ENCODE assay signal across 21 mouse cellular contexts in the genomic region with DNA sequence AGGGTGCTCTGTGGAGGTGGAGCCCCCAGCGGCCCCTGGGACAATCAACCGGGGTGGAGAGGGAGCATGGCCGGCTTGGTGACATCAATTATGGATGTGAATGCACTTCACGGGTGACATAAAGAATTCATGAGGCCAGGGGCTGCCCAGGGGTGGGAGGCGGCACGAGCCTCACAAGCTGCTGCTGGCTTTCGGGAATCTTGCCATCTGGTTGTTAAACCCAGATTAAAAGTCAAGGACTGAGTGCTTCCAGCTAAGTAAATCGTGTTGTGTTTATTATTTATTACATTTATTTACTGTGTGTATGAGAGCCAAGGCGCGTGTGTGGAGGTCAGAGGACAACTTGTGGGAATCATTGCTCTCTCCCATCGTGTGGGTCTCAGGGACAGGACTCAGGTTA. TPM values are rescaled to one million over a fixed set of nuclear protein-coding genes. Genes with fewer than 3 reads are reported as not detected.
DNase-seq lines count a peak whose midpoint lies in the region; ATAC-seq and TF ChIP-seq lines count a peak whose summit lies in the region.
"Had no signal": no experiment of that assay in that cellular context is flagged by ENCODE, and none has a peak within 500 bp of the region (broad histone marks: within the 10 kb centered on the region; RNA-seq: fewer than 3 reads in every experiment).

No protein-coding gene starts in this region.

- TF ChIP-seq CTCF in liver, adult 2 months (IDR thresholded peaks at IDR 0.05; ENCODE audit: low read depth, low read length): no peak

- peak overlapping the region; percentile 5; the same call in 1 of the 2 replicates for H3K4me3 ChIP-seq in liver, adult 2 months (ENCODE audit: insufficient read depth, low read depth, low read length)
- no peak overlapping the region for H3K4me3 ChIP-seq in liver, embryonic 12.5 days
- no peak overlapping the region for H3K4me3 ChIP-seq in hindbrain, embryonic 12.5 days
- H3K4me3 ChIP-seq in hindbrain, embryonic 16.5 days (ENCODE audit: low read length): no peak overlapping the region
- no peak overlapping the region for H3K4me3 ChIP-seq in neural tube, embryonic 13.5 days
- H3K4me3 ChIP-seq: heart, embryonic 13.5 days; left cerebral cortex, adult 2 months had no signal

- WGBS in liver, adult 2 months: 31% methylated on average over 11 of the region's 11 CpGs
- WGBS in liver, embryonic 12.5 days (ENCODE audit: insufficient replicate concordance): 70% methylated on average over 11 of the region's 11 CpGs
- WGBS in hindbrain, embryonic 12.5 days: 42% methylated on average over 11 of the region's 11 CpGs
- WGBS in hindbrain, embryonic 16.5 days: 37% methylated on average over 11 of the region's 11 CpGs
- 20% methylated on average over 11 of the region's 11 CpGs for WGBS in neural tube, embryonic 13.5 days

- H3K27me3 ChIP-seq in liver, adult 2 months (ENCODE audit: control insufficient read depth, insufficient read depth, low read length): no peaks in the 10 kb centered on the region
- H3K27me3 ChIP-seq in liver, embryonic 12.5 days (replicated peaks): peaks cover 6% of the 10 kb centered on the region
- peaks cover 9% of the 10 kb centered on the region; the same call in 1 of the 2 replicates for H3K27me3 ChIP-seq in hindbrain, embryonic 12.5 days
- no peaks in the 10 kb centered on the region for H3K27me3 ChIP-seq in hindbrain, embryonic 16.5 days (replicated peaks; ENCODE audit: control insufficient read depth, insufficient read depth, low read length)
- H3K27me3 ChIP-seq in neural tube, embryonic 13.5 days: peaks cover 9% of the 10 kb centered on the region; the same call in 1 of the 2 replicates

- peak overlapping the region; percentile 37; the same call in 1 of the 2 replicates for H3K9ac ChIP-seq in liver, adult 2 months (ENCODE audit: low read depth, low read length)
- no peak overlapping the region for H3K9ac ChIP-seq in liver, embryonic 12.5 days
- no peak overlapping the region for H3K9ac ChIP-seq in hindbrain, embryonic 12.5 days
- peak overlapping the region; percentile 32 for H3K9ac ChIP-seq in hindbrain, embryonic 16.5 days (ENCODE audit: low read depth, low read length)
- H3K9ac ChIP-seq in neural tube, embryonic 13.5 days: 0 out of 2 replicates have a peak overlapping the region, but pooled peaks have one; percentile 34
- H3K9ac ChIP-seq: heart, embryonic 13.5 days; liver, embryonic 14.5 days had no signal

- H3K79me2 ChIP-seq in liver, adult 2 months (ENCODE audit: control insufficient read depth, insufficient read depth, low read length): peaks cover 14% of the 10 kb centered on the region

- H3K4me2 ChIP-seq in liver, embryonic 12.5 days: no peak overlapping the region
- no peak overlapping the region for H3K4me2 ChIP-seq in hindbrain, embryonic 12.5 days (replicated peaks)
- no peak overlapping the region for H3K4me2 ChIP-seq in hindbrain, embryonic 16.5 days (ENCODE audit: low read length)
- peak overlapping the region; percentile 24; the same call in 1 of the 2 replicates for H3K4me2 ChIP-seq in neural tube, embryonic 13.5 days
- H3K4me2 ChIP-seq: heart, embryonic 13.5 days had no signal

- H3K4me1 ChIP-seq in liver, adult 2 months (ENCODE audit: control insufficient read depth, insufficient read depth, low read length): peaks cover 37% of the 10 kb centered on the region
- H3K4me1 ChIP-seq in liver, embryonic 12.5 days: peaks cover 38% of the 10 kb centered on the region
- H3K4me1 ChIP-seq in hindbrain, embryonic 12.5 days: peaks cover 27% of the 10 kb centered on the region
- H3K4me1 ChIP-seq in hindbrain, embryonic 16.5 days (ENCODE audit: control insufficient read depth, insufficient read depth, low read depth, low read length): peaks cover 16% of the 10 kb centered on the region
- peaks cover 48% of the 10 kb centered on the region for H3K4me1 ChIP-seq in neural tube, embryonic 13.5 days (replicated peaks)

- H3K9me3 ChIP-seq in liver, embryonic 12.5 days (replicated peaks): no peaks in the 10 kb centered on the region
- H3K9me3 ChIP-seq in hindbrain, embryonic 12.5 days (replicated peaks): no peaks in the 10 kb centered on the region
- no peaks in the 10 kb centered on the region for H3K9me3 ChIP-seq in hindbrain, embryonic 16.5 days (ENCODE audit: control insufficient read depth, low read length)
- H3K9me3 ChIP-seq in neural tube, embryonic 13.5 days: no peaks in the 10 kb centered on the region
- H3K9me3 ChIP-seq: G1E; heart, embryonic 13.5 days had no signal

- no peak for TF ChIP-seq POLR2A in liver, adult 2 months (IDR thresholded peaks at IDR 0.05; ENCODE audit: extremely low read depth, insufficient read depth, low read length)

- peak; percentile 92 for DNase-seq in liver, adult 2 months (ENCODE audit: extremely low read depth, low read depth, low spot score)
- DNase-seq in B cell, adult 2 months: no peak
- DNase-seq in cerebellum, adult 9-10 months: no peak
- DNase-seq: cerebellum, postnatal 25 days; heart, postnatal 4 days; kidney, adult 8-10 months; lung, postnatal 14 days; right cerebral cortex, adult 18-20 months; thymus, adult 18-20 months had no signal

- no peaks in the 10 kb centered on the region for H3K36me3 ChIP-seq in liver, adult 2 months (ENCODE audit: control insufficient read depth, insufficient read depth, low read length)
- no peaks in the 10 kb centered on the region for H3K36me3 ChIP-seq in liver, embryonic 12.5 days
- no peaks in the 10 kb centered on the region for H3K36me3 ChIP-seq in hindbrain, embryonic 12.5 days
- H3K36me3 ChIP-seq in hindbrain, embryonic 16.5 days (ENCODE audit: control insufficient read depth, insufficient read depth, low read length): no peaks in the 10 kb centered on the region
- H3K36me3 ChIP-seq in neural tube, embryonic 13.5 days: no peaks in the 10 kb centered on the region
- H3K36me3 ChIP-seq: G1E; heart, embryonic 13.5 days had no signal

- ATAC-seq in liver, embryonic 12.5 days: no peak
- ATAC-seq in hindbrain, embryonic 12.5 days (ENCODE audit: low FRiP score): no peak
- ATAC-seq in hindbrain, embryonic 16.5 days: no peak
- no peak for ATAC-seq in neural tube, embryonic 13.5 days (ENCODE audit: low read depth)
- no peak for ATAC-seq in erythroid progenitor cell, adult 5-6 weeks (replicated peaks; ENCODE audit: low FRiP score, poor library complexity, severe bottlenecking)
- ATAC-seq: CD4-positive, CD25-positive, alpha-beta regulatory T cell, adult 4 months; forebrain, embryonic 14.5 days had no signal

- peak overlapping the region; percentile 72 for H3K27ac ChIP-seq in liver, adult 2 months (replicated peaks; ENCODE audit: insufficient read depth, low read depth, low read length)
- no peak overlapping the region for H3K27ac ChIP-seq in liver, embryonic 12.5 days
- peak overlapping the region; percentile 31; the same call in 1 of the 2 replicates for H3K27ac ChIP-seq in hindbrain, embryonic 12.5 days
- H3K27ac ChIP-seq in hindbrain, embryonic 16.5 days (ENCODE audit: low read depth, low read length): no peak overlapping the region
- peak overlapping the region; percentile 74 for H3K27ac ChIP-seq in neural tube, embryonic 13.5 days (replicated peaks)
- H3K27ac ChIP-seq: heart, embryonic 13.5 days; left cerebral cortex, adult 2 months; liver, embryonic 14.5 days had no signal

RNA-seq across cellular contexts. Expression of gene Tnfaip8l1, which starts 3.4 kb away (rescaled TPM):
- total RNA-seq in liver, adult 2 months (2014; rRNA removed): 16.2 and 20.9 TPM in 2 replicates
- 21.8 and 25.5 TPM in 2 replicates for polyA plus RNA-seq in liver, adult 2 months (2012; rRNA removed)
- polyA plus RNA-seq in liver, embryonic 12.5 days (2016; fragmentation: Nextera tagmentation; extraction: Ambion mirVana): 3.7 TPM in 2 replicates
- polyA plus RNA-seq in hindbrain, embryonic 12.5 days (2016; fragmentation: Nextera tagmentation; extraction: Ambion mirVana): 8.4 and 8.9 TPM in 2 replicates
- polyA plus RNA-seq in hindbrain, embryonic 16.5 days (2015; fragmentation: Nextera tagmentation; extraction: Ambion mirVana): 9.1 and 9.9 TPM in 2 replicates
- polyA plus RNA-seq in neural tube, embryonic 13.5 days (2015; fragmentation: Nextera tagmentation; extraction: Ambion mirVana): 8.5 and 9.1 TPM in 2 replicates
- 1.3 and 1.4 TPM in 2 replicates for total RNA-seq in erythroid progenitor cell, adult 5-6 weeks (2015; ENCODE audit: low replicate concordance)
- 0.26 and 1.6 TPM in 2 replicates for total RNA-seq in erythroid progenitor cell, adult 5-6 weeks (2017; ENCODE audit: low replicate concordance)

RNA-seq across cellular contexts. Expression of gene Mydgf, which starts 18.0 kb away (rescaled TPM):
- 89.4 and 91.1 TPM in 2 replicates for total RNA-seq in liver, adult 2 months (2014; rRNA removed)
- polyA plus RNA-seq in liver, adult 2 months (2012; rRNA removed): 81.1 and 86.0 TPM in 2 replicates
- polyA plus RNA-seq in liver, embryonic 12.5 days (2016; fragmentation: Nextera tagmentation; extraction: Ambion mirVana): 66.2 and 71.0 TPM in 2 replicates
- polyA plus RNA-seq in hindbrain, embryonic 12.5 days (2016; fragmentation: Nextera tagmentation; extraction: Ambion mirVana): 59.2 and 63.0 TPM in 2 replicates
- 81.4 and 88.4 TPM in 2 replicates for polyA plus RNA-seq in hindbrain, embryonic 16.5 days (2015; fragmentation: Nextera tagmentation; extraction: Ambion mirVana)
- polyA plus RNA-seq in neural tube, embryonic 13.5 days (2015; fragmentation: Nextera tagmentation; extraction: Ambion mirVana): 67.4 and 74.2 TPM in 2 replicates
- 9.6 and 11.2 TPM in 2 replicates for total RNA-seq in erythroid progenitor cell, adult 5-6 weeks (2015; ENCODE audit: low replicate concordance)
- total RNA-seq in erythroid progenitor cell, adult 5-6 weeks (2017; ENCODE audit: low replicate concordance): 5.6 and 6.8 TPM in 2 replicates

RNA-seq across cellular contexts. Expression of gene Sema6b, which starts 25.5 kb away (rescaled TPM):
- 1.3 TPM in 2 replicates for total RNA-seq in liver, adult 2 months (2014; rRNA removed)
- polyA plus RNA-seq in liver, adult 2 months (2012; rRNA removed): 2.7 and 3.9 TPM in 2 replicates
- polyA plus RNA-seq in liver, embryonic 12.5 days (2016; fragmentation: Nextera tagmentation; extraction: Ambion mirVana): 1.5 and 1.7 TPM in 2 replicates
- polyA plus RNA-seq in hindbrain, embryonic 12.5 days (2016; fragmentation: Nextera tagmentation; extraction: Ambion mirVana): 9.6 and 11.2 TPM in 2 replicates
- polyA plus RNA-seq in hindbrain, embryonic 16.5 days (2015; fragmentation: Nextera tagmentation; extraction: Ambion mirVana): 12.5 and 12.7 TPM in 2 replicates
- polyA plus RNA-seq in neural tube, embryonic 13.5 days (2015; fragmentation: Nextera tagmentation; extraction: Ambion mirVana): 10.9 and 11.1 TPM in 2 replicates
- 1.4 TPM in 1 of 2 replicates, not detected in the other for total RNA-seq in erythroid progenitor cell, adult 5-6 weeks (2015; ENCODE audit: low replicate concordance)
- 0.83 TPM in 1 of 2 replicates, not detected in the other for total RNA-seq in erythroid progenitor cell, adult 5-6 weeks (2017; ENCODE audit: low replicate concordance)
- polyA plus RNA-seq: CD4-positive, CD25-positive, alpha-beta regulatory T cell, adult 4 months had no signal

RNA-seq across cellular contexts. Expression of gene Lrg1, which starts 43.9 kb away (rescaled TPM):
- 90.0 and 116 TPM in 2 replicates for total RNA-seq in liver, adult 2 months (2014; rRNA removed)
- polyA plus RNA-seq in liver, adult 2 months (2012; rRNA removed): 543 and 600 TPM in 2 replicates
- 0.27 and 0.48 TPM in 2 replicates for polyA plus RNA-seq in liver, embryonic 12.5 days (2016; fragmentation: Nextera tagmentation; extraction: Ambion mirVana)
- polyA plus RNA-seq in hindbrain, embryonic 12.5 days (2016; fragmentation: Nextera tagmentation; extraction: Ambion mirVana): 0.25 and 0.27 TPM in 2 replicates
- polyA plus RNA-seq in hindbrain, embryonic 16.5 days (2015; fragmentation: Nextera tagmentation; extraction: Ambion mirVana): 0.68 and 0.91 TPM in 2 replicates
- polyA plus RNA-seq in neural tube, embryonic 13.5 days (2015; fragmentation: Nextera tagmentation; extraction: Ambion mirVana): 0.22 TPM in 1 of 2 replicates, not detected in the other
- 1.7 and 8.6 TPM in 2 replicates for total RNA-seq in erythroid progenitor cell, adult 5-6 weeks (2015; ENCODE audit: low replicate concordance)
- total RNA-seq in erythroid progenitor cell, adult 5-6 weeks (2017; ENCODE audit: low replicate concordance): 3.9 and 6.9 TPM in 2 replicates
- total RNA-seq: G1E had no signal
- polyA plus RNA-seq: CD4-positive, CD25-positive, alpha-beta regulatory T cell, adult 4 months; forebrain, embryonic 14.5 days; G1E; heart, embryonic 13.5 days had no signal

RNA-seq across cellular contexts. Expression of gene Plin5, which starts 48.3 kb away (rescaled TPM):
- 19.2 and 24.6 TPM in 2 replicates for total RNA-seq in liver, adult 2 months (2014; rRNA removed)
- polyA plus RNA-seq in liver, adult 2 months (2012; rRNA removed): 42.7 and 58.2 TPM in 2 replicates
- 0.25 and 0.38 TPM in 2 replicates for polyA plus RNA-seq in liver, embryonic 12.5 days (2016; fragmentation: Nextera tagmentation; extraction: Ambion mirVana)
- polyA plus RNA-seq in hindbrain, embryonic 12.5 days (2016; fragmentation: Nextera tagmentation; extraction: Ambion mirVana): 0.42 and 0.62 TPM in 2 replicates
- 2.4 and 3.4 TPM in 2 replicates for polyA plus RNA-seq in hindbrain, embryonic 16.5 days (2015; fragmentation: Nextera tagmentation; extraction: Ambion mirVana)
- polyA plus RNA-seq in neural tube, embryonic 13.5 days (2015; fragmentation: Nextera tagmentation; extraction: Ambion mirVana): 0.83 and 0.93 TPM in 2 replicates
- not detected in 2 replicates for total RNA-seq in erythroid progenitor cell, adult 5-6 weeks (2015; ENCODE audit: low replicate concordance)
- not detected in 2 replicates for total RNA-seq in erythroid progenitor cell, adult 5-6 weeks (2017; ENCODE audit: low replicate concordance)
- total RNA-seq: G1E; granulocyte monocyte progenitor cell, adult 5-6 weeks had no signal
- polyA plus RNA-seq: CD4-positive, CD25-positive, alpha-beta regulatory T cell, adult 4 months; G1E had no signal

Comparison
In these comparisons a context has a peak if more than half of its experiments do, and no peak if none do; other contexts are left out.
1. H3K27ac ChIP-seq: peak in liver, adult 2 months (single experiment), hindbrain, embryonic 12.5 days (single experiment) and neural tube, embryonic 13.5 days (single experiment); none in liver, embryonic 12.5 days (single experiment) and hindbrain, embryonic 16.5 days (single experiment).
2. H3K9ac ChIP-seq: peak in liver, adult 2 months (single experiment), hindbrain, embryonic 16.5 days (single experiment) and neural tube, embryonic 13.5 days (single experiment); none in liver, embryonic 12.5 days (single experiment) and hindbrain, embryonic 12.5 days (single experiment).